Mouse (Mus musculus) adrenal gland, postnatal 14 days (tissue): ENCODE data around the gene Prph2. TPM values are rescaled to one million over a fixed set of nuclear protein-coding genes. Genes with fewer than 3 reads are reported as not detected.

Source experiments
- DNase-seq: peaks from one replicate; pipeline ENCODE4 v3.0.0; 2021; ENCODE audit warnings: mixed read lengths
- long read RNA-seq, 2 experiments: library from polyadenylated mRNA; stranded (forward); transcript quantifications; one replicate each; pipeline ENCODE4 v2.0.0; 2021
- total RNA-seq: library from RNA; stranded (reverse); gene quantifications from 2 replicates; pipeline ENCODE4 v1.2.3, GENCODE M21; 2021

Gene Prph2
- not detected in 2 replicates for total RNA-seq
- long read RNA-seq, experiment 1 = 0 reads
- long read RNA-seq, experiment 2 = 0 reads

GRCm38 (mm10) chr17:46910186-46910585, at the start of gene Prph2:
Gene Prph2 (plus strand): TSS chr17:46910459.
- DNase-seq = no peak

GRCm38 (mm10) chr17:46864566-46865195, 45.6 kb upstream of the Prph2 start:
- no peak for DNase-seq

- DNase-seq = peak; percentile 78
These were observed 43.4 kb upstream of the Prph2 start for GRCm38 (mm10) chr17:46866836-46867235.

GRCm38 (mm10) chr17:46870204-46870798, 40.0 kb upstream of the Prph2 start:
- no peak for DNase-seq

GRCm38 (mm10) chr17:46870913-46871312, 39.3 kb upstream of the Prph2 start:
- DNase-seq = no peak

GRCm38 (mm10) chr17:46872806-46873205, 37.5 kb upstream of the Prph2 start:
- DNase-seq = no peak

- peak; percentile 76 for DNase-seq
These were observed 36.1 kb upstream of the Prph2 start for GRCm38 (mm10) chr17:46874133-46874532.

GRCm38 (mm10) chr17:46875626-46876025, 34.6 kb upstream of the Prph2 start:
- DNase-seq = no peak

- DNase-seq = peak; percentile 40
These were observed 33.8 kb upstream of the Prph2 start for GRCm38 (mm10) chr17:46876371-46876950.

GRCm38 (mm10) chr17:46877061-46877460, 33.2 kb upstream of the Prph2 start:
- no peak for DNase-seq

GRCm38 (mm10) chr17:46879841-46880311, 30.4 kb upstream of the Prph2 start:
- peak; percentile 59 for DNase-seq

- DNase-seq = no peak
These were observed 29.9 kb upstream of the Prph2 start for GRCm38 (mm10) chr17:46880322-46880721.

- no peak for DNase-seq
These were observed 28.5 kb upstream of the Prph2 start for GRCm38 (mm10) chr17:46881728-46882127.

- DNase-seq = no peak
These were observed 27.2 kb upstream of the Prph2 start for GRCm38 (mm10) chr17:46883107-46883506.

GRCm38 (mm10) chr17:46884766-46885165, 25.5 kb upstream of the Prph2 start:
- DNase-seq = no peak

- DNase-seq = no peak
These were observed 24.9 kb upstream of the Prph2 start for GRCm38 (mm10) chr17:46885218-46885909.

- DNase-seq = no peak
These were observed 24.2 kb upstream of the Prph2 start for GRCm38 (mm10) chr17:46885910-46886643.

GRCm38 (mm10) chr17:46888511-46889212, 21.6 kb upstream of the Prph2 start:
- peak; percentile 73 for DNase-seq

GRCm38 (mm10) chr17:46889450-46890084, 20.7 kb upstream of the Prph2 start:
- peak; percentile 89 for DNase-seq

- peak; percentile 98 for DNase-seq
These were observed 20.0 kb upstream of the Prph2 start, which contains the start of gene Tbcc for GRCm38 (mm10) chr17:46890116-46890815. Gene Tbcc (plus strand): TSS chr17:46890684.
